Mouse (Mus musculus): ENCODE data around the gene Maz. TPM values are rescaled to one million over a fixed set of nuclear protein-coding genes. Genes with fewer than 3 reads are reported as not detected.

Gene Maz
- polyA plus RNA-seq (2012; rRNA removed): 393 and 433 TPM in 2 replicates

GRCm38 (mm10) chr7:127026984-127027726 lies at the start of gene Maz:
Maz (minus strand) TSS chr7:127027037.

GRCm38 (mm10) chr7:127041851-127042672 lies 15.2 kb upstream of the Maz start, which contains the start of gene Kif22:
Kif22 (minus strand) TSS chr7:127042471.

GRCm38 (mm10) chr7:127020901-127021562 lies 5.8 kb downstream of the Maz start, which contains the start of the genes Gm42742 and Prrt2:
Gm42742 (minus strand) TSS chr7:127021097.
Prrt2 (minus strand) TSS chr7:127021211.

GRCm38 (mm10) chr7:127016971-127017949 lies 9.6 kb downstream of the Maz start, which contains the start of gene Pagr1a:
Pagr1a (minus strand) TSS chr7:127017352.

GRCm38 (mm10) chr7:127016481-127016485 lies 10.6 kb downstream of the Maz start, which contains the start of gene Pagr1b:
Pagr1b (minus strand) TSS chr7:127016484.

GRCm38 (mm10) chr7:127014320-127014719 lies 12.5 kb downstream of the Maz start, which contains the start of gene Mvp:
Mvp (minus strand) TSS chr7:127014621.

GRCm38 (mm10) chr7:126975950-126976866 lies 50.6 kb downstream of the Maz start, which contains the start of gene Cdiptos:
Cdiptos (minus strand) TSS chr7:126976098.

GRCm38 (mm10) chr7:126975893-126975949 lies 51.1 kb downstream of the Maz start, which contains the start of gene Cdipt:
Cdipt (plus strand) TSS chr7:126975914.

Other genes with a start within 250 kb of the Maz start
- gene Tbx6, start 245.6 kb downstream of the Maz start, polyA plus RNA-seq (2012; rRNA removed): 3.5 and 5.3 TPM in 2 replicates
- 245 and 279 TPM in 2 replicates for gene Ppp4c, start 234.5 kb downstream of the Maz start, polyA plus RNA-seq (2012; rRNA removed)
- 8.3 and 9.0 TPM in 2 replicates for gene Fam57b, start 229.4 kb downstream of the Maz start, polyA plus RNA-seq (2012; rRNA removed)
- not detected in 2 replicates for gene 4930451I11Rik, start 195.4 kb downstream of the Maz start, polyA plus RNA-seq (2012; rRNA removed)
- 0.12 and 0.45 TPM in 2 replicates for gene Doc2a, start 179.6 kb downstream of the Maz start, polyA plus RNA-seq (2012; rRNA removed)
- 11.2 and 13.2 TPM in 2 replicates for gene Hirip3, start 165.1 kb downstream of the Maz start, polyA plus RNA-seq (2012; rRNA removed)
- 82.1 and 86.8 TPM in 2 replicates for gene Ino80e, start 164.7 kb downstream of the Maz start, polyA plus RNA-seq (2012; rRNA removed)
- 167 and 168 TPM in 2 replicates for gene Taok2, start 142.3 kb downstream of the Maz start, polyA plus RNA-seq (2012; rRNA removed)
- gene Tmem219, start 104.1 kb downstream of the Maz start, polyA plus RNA-seq (2012; rRNA removed): 86.4 and 116 TPM in 2 replicates
- gene Kctd13, start 98.2 kb downstream of the Maz start, polyA plus RNA-seq (2012; rRNA removed): 44.3 and 45.2 TPM in 2 replicates
- gene Asphd1, start 77.5 kb downstream of the Maz start, polyA plus RNA-seq (2012; rRNA removed): 0.18 and 0.73 TPM in 2 replicates
- 12.3 and 14.6 TPM in 2 replicates for gene Sez6l2, start 76.5 kb downstream of the Maz start, polyA plus RNA-seq (2012; rRNA removed)
- 307 and 318 TPM in 2 replicates for gene Cdipt, start 51.1 kb downstream of the Maz start, polyA plus RNA-seq (2012; rRNA removed)
- gene Cdiptos, start 50.9 kb downstream of the Maz start, polyA plus RNA-seq (2012; rRNA removed): 2.1 and 2.2 TPM in 2 replicates
- gene Mvp, start 12.4 kb downstream of the Maz start, polyA plus RNA-seq (2012; rRNA removed): 82.1 and 99.8 TPM in 2 replicates
- 2.2 and 4.7 TPM in 2 replicates for gene Pagr1b, start 10.6 kb downstream of the Maz start, polyA plus RNA-seq (2012; rRNA removed)
- gene Pagr1a, start 9.7 kb downstream of the Maz start, polyA plus RNA-seq (2012; rRNA removed): 1.3 and 3.5 TPM in 2 replicates
- gene Gm42742, start 5.9 kb downstream of the Maz start, polyA plus RNA-seq (2012; rRNA removed): 60.7 and 61.9 TPM in 2 replicates
- 20.6 and 34.9 TPM in 2 replicates for gene Prrt2, start 5.8 kb downstream of the Maz start, polyA plus RNA-seq (2012; rRNA removed)
- 6.5 and 11.3 TPM in 2 replicates for gene Kif22, start 15.4 kb upstream of the Maz start, polyA plus RNA-seq (2012; rRNA removed)
- 4.6 and 8.5 TPM in 2 replicates for gene Zg16, start 60.3 kb upstream of the Maz start, polyA plus RNA-seq (2012; rRNA removed)
- 31.3 and 37.2 TPM in 2 replicates for gene AI467606, start 64.3 kb upstream of the Maz start, polyA plus RNA-seq (2012; rRNA removed)
- gene Qprt, start 95.2 kb upstream of the Maz start, polyA plus RNA-seq (2012; rRNA removed): 2.5 and 3.0 TPM in 2 replicates
- gene Spn, start 110.8 kb upstream of the Maz start, polyA plus RNA-seq (2012; rRNA removed): 2.0 and 2.2 TPM in 2 replicates
- 22.5 and 27.3 TPM in 2 replicates for gene Cd2bp2, start 169.0 kb upstream of the Maz start, polyA plus RNA-seq (2012; rRNA removed)
- 37.8 and 46.0 TPM in 2 replicates for gene Tbc1d10b, start 181.4 kb upstream of the Maz start, polyA plus RNA-seq (2012; rRNA removed)
- gene Mylpf, start 181.9 kb upstream of the Maz start, polyA plus RNA-seq (2012; rRNA removed): 0.89 and 1.2 TPM in 2 replicates
- gene Zfp553, start 206.0 kb upstream of the Maz start, polyA plus RNA-seq (2012; rRNA removed): 30.4 and 32.0 TPM in 2 replicates
- 13.9 and 22.8 TPM in 2 replicates for gene Sept1, start 206.1 kb upstream of the Maz start, polyA plus RNA-seq (2012; rRNA removed)
- 290 and 471 TPM in 2 replicates for gene Zfp771, start 217.2 kb upstream of the Maz start, polyA plus RNA-seq (2012; rRNA removed)
- gene Dctpp1, start 233.7 kb upstream of the Maz start, polyA plus RNA-seq (2012; rRNA removed): 82.3 and 102 TPM in 2 replicates
- 19.5 and 24.6 TPM in 2 replicates for gene Sephs2, start 247.0 kb upstream of the Maz start, polyA plus RNA-seq (2012; rRNA removed)

All from ovary, adult 2 months (tissue).